Mouse (Mus musculus): Measurements from ENCODE around the gene Hydin. TPM values are rescaled to one million over a fixed set of nuclear protein-coding genes. Genes with fewer than 3 reads are reported as not detected.
A peak's percentile ranks its signal among the peaks of the same experiment; 100 is the strongest.

Gene Hydin
- polyA plus RNA-seq, 1 experiment from 2014 or later, result 0.08 TPM

- no peak overlapping the region for H3K9ac ChIP-seq (ENCODE audit: low read length)
- no peak for ATAC-seq (ENCODE audit: insufficient number of reproducible peaks, insufficient read depth, low FRiP score, low read depth)
- no peaks in the 10 kb centered on the region for H3K9me3 ChIP-seq (ENCODE audit: control insufficient read depth, low read length)
- H3K27ac ChIP-seq (replicated peaks in 1 of 2; ENCODE audit: control insufficient read depth in 1 of 2, insufficient read depth in 1 of 2, low read depth in 2 of 2, low read length in 2 of 2), result no peak overlapping the region
- H3K4me1 ChIP-seq (ENCODE audit: control insufficient read depth in 2 of 2, insufficient read depth in 2 of 2, low read length in 2 of 2), result no peaks in the 10 kb centered on the region
- H3K27me3 ChIP-seq (ENCODE audit: control insufficient read depth, insufficient read depth, low read length), result no peaks in the 10 kb centered on the region
- H3K4me2 ChIP-seq (ENCODE audit: low read length), result no peak overlapping the region
- H3K4me3 ChIP-seq (ENCODE audit: control insufficient read depth in 1 of 2, insufficient read depth in 1 of 2, low read depth in 1 of 2, low read length in 2 of 2), result no peak overlapping the region
- H3K36me3 ChIP-seq (ENCODE audit: control insufficient read depth, insufficient read depth, low read length), result no peaks in the 10 kb centered on the region
- WGBS, result 76% methylated on average over 2 of the region's 2 CpGs
These were observed 22.2 kb upstream of the Hydin start for GRCm38 (mm10) chr8:110244566-110244965.

GRCm38 (mm10) chr8:110247238-110247637 is 19.5 kb upstream of the Hydin start:
- Histone ChIP-seq H3K27ac (replicated peaks in 1 of 2; ENCODE audit: control insufficient read depth in 1 of 2, insufficient read depth in 1 of 2, low read depth in 2 of 2, low read length in 2 of 2) (no peak overlapping the region), H3K4me3 (ENCODE audit: control insufficient read depth in 1 of 2, insufficient read depth in 1 of 2, low read depth in 1 of 2, low read length in 2 of 2) (no peak overlapping the region), H3K4me1 (ENCODE audit: control insufficient read depth in 2 of 2, insufficient read depth in 2 of 2, low read length in 2 of 2) (no peaks in the 10 kb centered on the region), H3K36me3 (ENCODE audit: control insufficient read depth, insufficient read depth, low read length) (no peaks in the 10 kb centered on the region), H3K9me3 (ENCODE audit: control insufficient read depth, low read length) (no peaks in the 10 kb centered on the region), H3K9ac (ENCODE audit: low read length) (no peak overlapping the region), H3K4me2 (ENCODE audit: low read length) (no peak overlapping the region), H3K27me3 (ENCODE audit: control insufficient read depth, insufficient read depth, low read length) (no peaks in the 10 kb centered on the region)
- ATAC-seq (ENCODE audit: insufficient number of reproducible peaks, insufficient read depth, low FRiP score, low read depth), result no peak
- WGBS, result 77% methylated on average over 6 of the region's 6 CpGs

GRCm38 (mm10) chr8:110253986-110254385 is 12.8 kb upstream of the Hydin start:
- H3K4me2 ChIP-seq (ENCODE audit: low read length), result no peak overlapping the region
- no peaks in the 10 kb centered on the region for H3K36me3 ChIP-seq (ENCODE audit: control insufficient read depth, insufficient read depth, low read length)
- ATAC-seq (ENCODE audit: insufficient number of reproducible peaks, insufficient read depth, low FRiP score, low read depth), result no peak
- H3K4me1 ChIP-seq (ENCODE audit: control insufficient read depth in 2 of 2, insufficient read depth in 2 of 2, low read length in 2 of 2), result no peaks in the 10 kb centered on the region
- no peaks in the 10 kb centered on the region for H3K9me3 ChIP-seq (ENCODE audit: control insufficient read depth, low read length)
- H3K27me3 ChIP-seq (ENCODE audit: control insufficient read depth, insufficient read depth, low read length), result no peaks in the 10 kb centered on the region
- no peak overlapping the region for H3K4me3 ChIP-seq (ENCODE audit: control insufficient read depth in 1 of 2, insufficient read depth in 1 of 2, low read depth in 1 of 2, low read length in 2 of 2)
- H3K27ac ChIP-seq (replicated peaks in 1 of 2; ENCODE audit: control insufficient read depth in 1 of 2, insufficient read depth in 1 of 2, low read depth in 2 of 2, low read length in 2 of 2), result no peak overlapping the region
- no peak overlapping the region for H3K9ac ChIP-seq (ENCODE audit: low read length)
- WGBS, result 64% methylated on average over 4 of the region's 4 CpGs

- Histone ChIP-seq H3K9ac (ENCODE audit: low read length) (no peak overlapping the region), H3K4me2 (ENCODE audit: low read length) (no peak overlapping the region), H3K9me3 (ENCODE audit: control insufficient read depth, low read length) (no peaks in the 10 kb centered on the region), H3K36me3 (ENCODE audit: control insufficient read depth, insufficient read depth, low read length) (no peaks in the 10 kb centered on the region), H3K27me3 (ENCODE audit: control insufficient read depth, insufficient read depth, low read length) (no peaks in the 10 kb centered on the region), H3K4me3 (ENCODE audit: control insufficient read depth in 1 of 2, insufficient read depth in 1 of 2, low read depth in 1 of 2, low read length in 2 of 2) (no peak overlapping the region), H3K4me1 (ENCODE audit: control insufficient read depth in 2 of 2, insufficient read depth in 2 of 2, low read length in 2 of 2) (peaks cover 0 to 5% of the 10 kb centered on the region in 2 experiments; a peak in 2 of 4 replicates), H3K27ac (replicated peaks in 1 of 2; ENCODE audit: control insufficient read depth in 1 of 2, insufficient read depth in 1 of 2, low read depth in 2 of 2, low read length in 2 of 2) (no peak overlapping the region)
- 43% methylated on average over 11 of the region's 11 CpGs for WGBS
- no peak for ATAC-seq (ENCODE audit: insufficient number of reproducible peaks, insufficient read depth, low FRiP score, low read depth)
These were observed 926 bp upstream of the Hydin start for GRCm38 (mm10) chr8:110265796-110266305.

- no peaks in the 10 kb centered on the region for H3K9me3 ChIP-seq (ENCODE audit: control insufficient read depth, low read length)
- no peak for ATAC-seq (ENCODE audit: insufficient number of reproducible peaks, insufficient read depth, low FRiP score, low read depth)
- H3K27ac ChIP-seq (replicated peaks in 1 of 2; ENCODE audit: control insufficient read depth in 1 of 2, insufficient read depth in 1 of 2, low read depth in 2 of 2, low read length in 2 of 2), result no peak overlapping the region
- peak overlapping the region; percentile 66 for H3K4me2 ChIP-seq (ENCODE audit: low read length)
- no peaks in the 10 kb centered on the region for H3K27me3 ChIP-seq (ENCODE audit: control insufficient read depth, insufficient read depth, low read length)
- 7% methylated on average over 12 of the region's 12 CpGs for WGBS
- peak overlapping the region; percentile 41; the same call in 1 of the 2 replicates for H3K9ac ChIP-seq (ENCODE audit: low read length)
- peak overlapping the region; percentile 26 to 36 for H3K4me3 ChIP-seq (ENCODE audit: control insufficient read depth in 1 of 2, insufficient read depth in 1 of 2, low read depth in 1 of 2, low read length in 2 of 2)
- H3K36me3 ChIP-seq (ENCODE audit: control insufficient read depth, insufficient read depth, low read length), result no peaks in the 10 kb centered on the region
- H3K4me1 ChIP-seq (ENCODE audit: control insufficient read depth in 2 of 2, insufficient read depth in 2 of 2, low read length in 2 of 2), result peaks cover 0 to 5% of the 10 kb centered on the region in 2 experiments; a peak in 2 of 4 replicates
These were observed 491 bp downstream of the Hydin start for GRCm38 (mm10) chr8:110267268-110267667.

- no peak overlapping the region for H3K4me2 ChIP-seq (ENCODE audit: low read length)
- H3K27ac ChIP-seq (replicated peaks in 1 of 2; ENCODE audit: control insufficient read depth in 1 of 2, insufficient read depth in 1 of 2, low read depth in 2 of 2, low read length in 2 of 2), result no peak overlapping the region
- H3K27me3 ChIP-seq (ENCODE audit: control insufficient read depth, insufficient read depth, low read length), result no peaks in the 10 kb centered on the region
- 55% methylated on average over 4 of the region's 4 CpGs for WGBS
- no peak overlapping the region for H3K9ac ChIP-seq (ENCODE audit: low read length)
- no peaks in the 10 kb centered on the region for H3K9me3 ChIP-seq (ENCODE audit: control insufficient read depth, low read length)
- ATAC-seq (ENCODE audit: insufficient number of reproducible peaks, insufficient read depth, low FRiP score, low read depth), result no peak
- H3K4me3 ChIP-seq (ENCODE audit: control insufficient read depth in 1 of 2, insufficient read depth in 1 of 2, low read depth in 1 of 2, low read length in 2 of 2), result no peak overlapping the region
- peaks cover 0 to 5% of the 10 kb centered on the region in 2 experiments; a peak in 2 of 4 replicates for H3K4me1 ChIP-seq (ENCODE audit: control insufficient read depth in 2 of 2, insufficient read depth in 2 of 2, low read length in 2 of 2)
- H3K36me3 ChIP-seq (ENCODE audit: control insufficient read depth, insufficient read depth, low read length), result no peaks in the 10 kb centered on the region
These were observed 3.9 kb downstream of the Hydin start for GRCm38 (mm10) chr8:110270659-110271058.

- no peaks in the 10 kb centered on the region for H3K4me1 ChIP-seq (ENCODE audit: control insufficient read depth in 2 of 2, insufficient read depth in 2 of 2, low read length in 2 of 2)
- no peak overlapping the region for H3K27ac ChIP-seq (replicated peaks in 1 of 2; ENCODE audit: control insufficient read depth in 1 of 2, insufficient read depth in 1 of 2, low read depth in 2 of 2, low read length in 2 of 2)
- 64% methylated on average over 2 of the region's 2 CpGs for WGBS
- no peaks in the 10 kb centered on the region for H3K27me3 ChIP-seq (ENCODE audit: control insufficient read depth, insufficient read depth, low read length)
- no peak overlapping the region for H3K4me3 ChIP-seq (ENCODE audit: control insufficient read depth in 1 of 2, insufficient read depth in 1 of 2, low read depth in 1 of 2, low read length in 2 of 2)
- H3K4me2 ChIP-seq (ENCODE audit: low read length), result no peak overlapping the region
- no peak overlapping the region for H3K9ac ChIP-seq (ENCODE audit: low read length)
- H3K36me3 ChIP-seq (ENCODE audit: control insufficient read depth, insufficient read depth, low read length), result no peaks in the 10 kb centered on the region
- no peak for ATAC-seq (ENCODE audit: insufficient number of reproducible peaks, insufficient read depth, low FRiP score, low read depth)
- no peaks in the 10 kb centered on the region for H3K9me3 ChIP-seq (ENCODE audit: control insufficient read depth, low read length)
These were observed 6.6 kb downstream of the Hydin start for GRCm38 (mm10) chr8:110273394-110273793.
